Mouse (Mus musculus): ENCODE results near the gene Slc9a8. TPM values are rescaled to one million over a fixed set of nuclear protein-coding genes. Genes with fewer than 3 reads are reported as not detected.
A peak's percentile ranks its signal among the peaks of the same experiment; 100 is the strongest.

Slc9a8 gene
- polyA plus RNA-seq, 1 experiment from 2014 or later = 9.8 TPM

- no peaks in the 10 kb centered on the region for H3K9me3 ChIP-seq (ENCODE audit: low read length)
- no peak overlapping the region for H3K4me3 ChIP-seq (ENCODE audit: low read depth, low read length)
- no peak for TF ChIP-seq EP300 (IDR thresholded peaks at IDR 0.05)
- TF ChIP-seq CTCF (IDR thresholded peaks at IDR 0.05) = no peak
- DNase-seq (ENCODE audit: low spot score) (no peak), ATAC-seq (no peak)
- peaks cover 56% of the 10 kb centered on the region for H3K36me3 ChIP-seq (ENCODE audit: insufficient read depth, low read length)
- no peak overlapping the region for H3K9ac ChIP-seq (replicated peaks; ENCODE audit: low read depth)
- H3K27ac ChIP-seq (ENCODE audit: low read length) = no peak overlapping the region
- H3K27me3 ChIP-seq (replicated peaks; ENCODE audit: insufficient read depth, low read length) = no peaks in the 10 kb centered on the region
- peaks cover 6% of the 10 kb centered on the region; the same call in 1 of the 2 replicates for H3K4me1 ChIP-seq (ENCODE audit: insufficient read depth, low read depth, low read length)
- no peak overlapping the region for H3K4me2 ChIP-seq (replicated peaks; ENCODE audit: low read depth, low read length)
- 93% methylated on average over 9 of the region's 9 CpGs for WGBS
Observed at GRCm38 (mm10) chr2:167512365-167512764, 90.9 kb downstream of the Slc9a8 start.

- Histone ChIP-seq H3K9ac (replicated peaks; ENCODE audit: low read depth) (no peak overlapping the region), H3K4me3 (ENCODE audit: low read depth, low read length) (no peak overlapping the region), H3K27me3 (replicated peaks; ENCODE audit: insufficient read depth, low read length) (no peaks in the 10 kb centered on the region), H3K4me2 (replicated peaks; ENCODE audit: low read depth, low read length) (no peak overlapping the region), H3K27ac (ENCODE audit: low read length) (no peak overlapping the region), H3K9me3 (ENCODE audit: low read length) (no peaks in the 10 kb centered on the region), H3K36me3 (ENCODE audit: insufficient read depth, low read length) (peaks cover 62% of the 10 kb centered on the region), H3K4me1 (ENCODE audit: insufficient read depth, low read depth, low read length) (0 out of 2 replicates have a peak, but pooled peaks cover 6% of the 10 kb centered on the region)
- ATAC-seq = no peak
- peak; percentile 64 for TF ChIP-seq CTCF (IDR thresholded peaks at IDR 0.05)
- TF ChIP-seq EP300 (IDR thresholded peaks at IDR 0.05) = no peak
- DNase-seq (ENCODE audit: low spot score) = peak; percentile 34
- WGBS = 94% methylated on average over 5 of the region's 5 CpGs
Observed at GRCm38 (mm10) chr2:167512970-167513369, 91.5 kb downstream of the Slc9a8 start.

DNA sequence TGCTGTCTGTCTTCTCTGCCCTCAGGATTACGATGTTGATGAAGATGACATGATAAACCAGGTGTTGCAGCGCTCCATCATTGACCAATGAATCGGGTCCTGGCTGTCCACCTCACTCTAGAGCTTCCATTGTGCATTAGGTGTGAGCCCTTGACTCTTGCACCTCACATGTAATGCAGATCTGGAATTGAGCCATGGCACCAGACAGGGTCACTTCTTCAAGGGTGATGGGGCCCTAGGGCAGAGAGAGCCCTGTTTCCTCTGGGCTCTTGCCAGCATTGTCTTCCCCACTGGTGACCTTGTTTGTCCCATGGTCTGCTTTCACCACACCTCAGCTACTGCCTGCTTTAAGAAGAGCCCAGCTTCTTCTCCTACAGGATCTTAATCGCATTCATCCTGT, 93.1 kb downstream of the Slc9a8 start:
- Histone ChIP-seq H3K4me2 (replicated peaks; ENCODE audit: low read depth, low read length) (no peak overlapping the region), H3K9ac (replicated peaks; ENCODE audit: low read depth) (no peak overlapping the region), H3K9me3 (ENCODE audit: low read length) (no peaks in the 10 kb centered on the region), H3K27me3 (replicated peaks; ENCODE audit: insufficient read depth, low read length) (no peaks in the 10 kb centered on the region), H3K4me3 (ENCODE audit: low read depth, low read length) (no peak overlapping the region), H3K36me3 (ENCODE audit: insufficient read depth, low read length) (peaks cover 62% of the 10 kb centered on the region), H3K27ac (ENCODE audit: low read length) (no peak overlapping the region), H3K4me1 (ENCODE audit: insufficient read depth, low read depth, low read length) (0 out of 2 replicates have a peak, but pooled peaks cover 6% of the 10 kb centered on the region)
- 89% methylated on average over 4 of the region's 4 CpGs for WGBS
- TF ChIP-seq EP300 (IDR thresholded peaks at IDR 0.05) = no peak
- DNase-seq (ENCODE audit: low spot score) (no peak), ATAC-seq (no peak)

GRCm38 (mm10) chr2:167515688-167516087, 94.2 kb downstream of the Slc9a8 start:
- H3K4me2 ChIP-seq (replicated peaks; ENCODE audit: low read depth, low read length) = no peak overlapping the region
- H3K4me1 ChIP-seq (ENCODE audit: insufficient read depth, low read depth, low read length) = no peaks in the 10 kb centered on the region
- 86% methylated on average over 5 of the region's 5 CpGs for WGBS
- ATAC-seq (no peak), DNase-seq (ENCODE audit: low spot score) (no peak)
- no peaks in the 10 kb centered on the region for H3K9me3 ChIP-seq (ENCODE audit: low read length)
- H3K27ac ChIP-seq (ENCODE audit: low read length) = no peak overlapping the region
- no peak overlapping the region for H3K9ac ChIP-seq (replicated peaks; ENCODE audit: low read depth)
- H3K27me3 ChIP-seq (replicated peaks; ENCODE audit: insufficient read depth, low read length) = no peaks in the 10 kb centered on the region
- H3K4me3 ChIP-seq (ENCODE audit: low read depth, low read length) = no peak overlapping the region
- peaks cover 62% of the 10 kb centered on the region for H3K36me3 ChIP-seq (ENCODE audit: insufficient read depth, low read length)
- TF ChIP-seq EP300 (IDR thresholded peaks at IDR 0.05) = no peak
- TF ChIP-seq CTCF (IDR thresholded peaks at IDR 0.05) = no peak

GRCm38 (mm10) chr2:167519606-167520252, 98.2 kb downstream of the Slc9a8 start:
- H3K9ac ChIP-seq (replicated peaks; ENCODE audit: low read depth) = no peak overlapping the region
- 67% methylated on average over 5 of the region's 5 CpGs for WGBS
- H3K4me3 ChIP-seq (ENCODE audit: low read depth, low read length) = no peak overlapping the region
- ATAC-seq = no peak
- no peak overlapping the region for H3K4me2 ChIP-seq (replicated peaks; ENCODE audit: low read depth, low read length)
- no peaks in the 10 kb centered on the region for H3K27me3 ChIP-seq (replicated peaks; ENCODE audit: insufficient read depth, low read length)
- H3K4me1 ChIP-seq (ENCODE audit: insufficient read depth, low read depth, low read length) = no peaks in the 10 kb centered on the region
- H3K36me3 ChIP-seq (ENCODE audit: insufficient read depth, low read length) = peaks cover 32% of the 10 kb centered on the region
- no peak for DNase-seq (ENCODE audit: low spot score)
- H3K27ac ChIP-seq (ENCODE audit: low read length) = no peak overlapping the region
- TF ChIP-seq CTCF (IDR thresholded peaks at IDR 0.05) (peak; percentile 53), EP300 (IDR thresholded peaks at IDR 0.05) (no peak)
- no peaks in the 10 kb centered on the region for H3K9me3 ChIP-seq (ENCODE audit: low read length)

Other genes starting within 250 kb of the Slc9a8 start
- gene Kcnb1, start 231.6 kb upstream of the Slc9a8 start, polyA plus RNA-seq (2015; fragmentation: Nextera tagmentation; extraction: Ambion mirVana) = 0.76 and 1.1 TPM in 2 replicates
- gene Ptgis, start 181.1 kb upstream of the Slc9a8 start, polyA plus RNA-seq (2015; fragmentation: Nextera tagmentation; extraction: Ambion mirVana) = 32.7 and 37.9 TPM in 2 replicates
- 10.3 and 12.2 TPM in 2 replicates for gene B4galt5, start 72.5 kb upstream of the Slc9a8 start, polyA plus RNA-seq (2015; fragmentation: Nextera tagmentation; extraction: Ambion mirVana)
- 111 and 119 TPM in 2 replicates for gene Rnf114, start 70.9 kb downstream of the Slc9a8 start, polyA plus RNA-seq (2015; fragmentation: Nextera tagmentation; extraction: Ambion mirVana)
- gene Spata2, start 71.2 kb downstream of the Slc9a8 start, polyA plus RNA-seq (2015; fragmentation: Nextera tagmentation; extraction: Ambion mirVana) = 8.7 and 8.9 TPM in 2 replicates
- 55.4 and 63.0 TPM in 2 replicates for gene Snai1, start 116.5 kb downstream of the Slc9a8 start, polyA plus RNA-seq (2015; fragmentation: Nextera tagmentation; extraction: Ambion mirVana)
- gene Ube2v1, start 210.4 kb downstream of the Slc9a8 start, polyA plus RNA-seq (2015; fragmentation: Nextera tagmentation; extraction: Ambion mirVana) = 166 and 184 TPM in 2 replicates
- gene Gm20431, start 239.8 kb downstream of the Slc9a8 start, polyA plus RNA-seq (2015; fragmentation: Nextera tagmentation; extraction: Ambion mirVana) = 5.2 and 8.4 TPM in 2 replicates